Mouse (Mus musculus) hindlimb bud, embryonic 11.5 days (tissue): ENCODE data around the gene Mttp.

Experiments
- DNase-seq: peaks from one replicate; pipeline ENCODE4 v3.0.0-alpha.2; 2012; ENCODE audit warnings: low read depth, low spot score; ENCODE audit errors: extremely low spot score

Mttp gene

DNA sequence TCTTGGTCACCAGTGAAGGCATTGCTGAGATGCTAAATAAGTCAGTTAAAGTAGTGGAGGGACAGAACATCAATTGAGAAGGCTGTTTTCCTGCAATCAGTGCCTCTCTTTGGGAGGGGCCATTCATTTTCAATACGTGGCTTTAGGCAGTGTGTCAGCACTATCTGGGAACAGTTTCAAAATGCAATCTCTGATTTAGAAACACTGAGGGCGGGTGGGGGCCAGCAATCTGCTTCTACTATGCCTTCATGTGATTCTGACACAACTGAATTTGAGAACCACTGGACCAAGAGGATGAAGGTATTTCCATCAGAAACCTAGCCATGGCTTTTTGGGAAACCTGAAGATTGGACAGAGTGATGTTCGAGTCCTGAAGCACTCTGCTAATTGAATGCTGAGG, 49.5 kb downstream of the Mttp start:
- DNase-seq = no peak

- DNase-seq = no peak
These were observed 60.9 kb downstream of the Mttp start for GRCm38 (mm10) chr3:138083896-138084295.

GRCm38 (mm10) chr3:138083073-138083637, 61.6 kb downstream of the Mttp start:
- no peak for DNase-seq

DNA sequence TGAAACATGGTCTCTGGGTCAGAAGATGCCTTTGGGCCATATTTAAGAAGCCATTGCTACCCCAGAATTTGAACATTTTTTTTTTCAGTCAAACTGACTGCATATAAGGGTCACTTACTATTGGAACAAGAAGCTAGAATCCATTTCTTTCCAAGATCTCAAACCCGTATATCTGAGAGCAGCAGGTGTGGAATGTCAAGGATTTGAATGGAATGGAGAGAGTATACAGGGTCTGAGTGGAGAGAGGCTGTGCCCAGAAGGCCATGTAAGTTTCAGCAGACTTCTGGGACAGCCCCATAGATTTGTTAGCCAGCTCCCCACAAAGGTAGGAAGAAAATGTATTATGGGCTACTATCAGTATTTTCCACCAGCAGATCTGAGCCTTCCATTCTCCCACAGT, 66.1 kb downstream of the Mttp start:
- no peak for DNase-seq

DNA sequence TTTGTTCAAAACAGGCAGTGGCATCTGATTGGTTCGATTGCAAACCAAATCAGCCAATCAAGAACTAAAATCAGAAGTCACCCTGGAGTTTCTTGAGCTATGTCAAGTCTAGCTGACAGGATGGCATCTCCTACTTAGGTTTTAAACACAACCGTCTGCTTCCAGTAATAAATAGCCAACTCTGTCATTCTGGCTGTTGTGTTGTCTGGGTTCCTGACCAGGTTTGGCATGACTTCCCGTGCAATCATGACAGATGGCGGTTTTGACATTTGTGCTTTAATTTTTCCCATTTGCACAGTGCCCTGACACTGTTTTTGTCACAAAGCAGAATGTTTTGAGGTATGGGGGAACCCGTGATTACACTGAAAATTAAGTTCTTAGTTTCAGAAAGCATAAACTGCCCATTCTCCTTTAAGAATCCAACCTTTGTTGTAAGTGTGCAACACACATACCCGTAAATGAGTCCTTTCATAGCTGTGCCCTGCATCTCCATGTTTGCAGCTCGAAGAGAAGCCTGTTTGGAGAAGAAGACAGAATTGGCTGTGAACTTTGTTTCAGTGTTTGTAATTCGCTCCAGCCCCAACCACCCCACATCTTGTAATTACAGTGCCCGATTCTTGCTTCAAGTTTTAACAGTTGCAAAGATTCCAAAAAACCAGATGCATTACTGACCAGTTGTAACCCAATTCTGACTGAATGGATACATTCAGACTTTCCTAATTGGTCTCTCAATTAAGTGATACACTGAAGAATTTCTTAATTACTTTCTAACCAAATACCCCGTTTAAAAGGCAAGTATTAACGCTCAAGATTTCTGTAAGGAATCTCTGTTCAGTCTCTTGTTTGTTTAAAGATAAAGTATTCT, 67.1 kb downstream of the Mttp start:
- no peak for DNase-seq

DNA sequence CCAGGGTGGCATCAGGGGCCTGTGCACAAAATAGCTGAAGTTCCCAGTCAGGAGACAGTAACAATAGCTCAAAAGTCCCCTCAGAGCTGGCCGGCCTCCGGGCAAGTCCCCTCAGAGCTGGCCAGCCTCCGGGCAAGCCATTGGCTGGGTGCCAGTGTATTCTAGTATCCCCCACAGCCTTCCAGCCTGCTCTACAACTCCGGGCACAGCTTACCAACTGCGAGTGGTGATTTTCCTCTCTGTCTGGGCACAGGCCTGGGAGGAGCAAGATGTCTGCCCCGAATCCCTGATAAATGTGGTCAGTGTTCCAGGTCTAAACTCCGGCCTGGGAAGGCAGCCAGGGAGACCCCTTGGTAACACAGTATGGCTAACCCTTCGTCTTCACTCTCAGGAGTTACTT, 69.6 kb downstream of the Mttp start:
- no peak for DNase-seq

GRCm38 (mm10) chr3:138074214-138074613, 70.6 kb downstream of the Mttp start:
- no peak for DNase-seq

- no peak for DNase-seq
These were observed 73.2 kb downstream of the Mttp start for GRCm38 (mm10) chr3:138071476-138072073.

DNA sequence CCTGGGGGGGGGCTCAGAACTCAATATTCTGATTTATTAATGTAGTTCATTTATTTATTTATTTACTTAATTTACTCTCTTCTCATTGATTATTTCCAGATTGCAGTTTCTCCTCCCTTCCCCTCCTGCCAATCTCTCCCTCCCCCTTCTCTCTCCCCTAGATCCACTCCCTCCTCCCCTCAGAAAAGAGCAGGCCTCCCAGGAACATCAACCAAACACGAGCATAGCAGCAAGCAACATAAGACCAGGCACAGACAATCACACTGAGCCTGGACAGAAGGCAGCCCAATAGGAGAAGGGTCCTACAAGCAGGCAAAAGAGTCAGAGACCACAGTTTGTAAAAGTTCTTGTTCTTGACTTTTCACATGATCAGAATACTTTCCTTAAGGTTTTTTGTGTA, 73.8 kb downstream of the Mttp start:
- DNase-seq = no peak

- no peak for DNase-seq
These were observed 74.8 kb downstream of the Mttp start for GRCm38 (mm10) chr3:138069756-138070511.

- no peak for DNase-seq
These were observed 76.7 kb downstream of the Mttp start for GRCm38 (mm10) chr3:138068103-138068502.

DNA sequence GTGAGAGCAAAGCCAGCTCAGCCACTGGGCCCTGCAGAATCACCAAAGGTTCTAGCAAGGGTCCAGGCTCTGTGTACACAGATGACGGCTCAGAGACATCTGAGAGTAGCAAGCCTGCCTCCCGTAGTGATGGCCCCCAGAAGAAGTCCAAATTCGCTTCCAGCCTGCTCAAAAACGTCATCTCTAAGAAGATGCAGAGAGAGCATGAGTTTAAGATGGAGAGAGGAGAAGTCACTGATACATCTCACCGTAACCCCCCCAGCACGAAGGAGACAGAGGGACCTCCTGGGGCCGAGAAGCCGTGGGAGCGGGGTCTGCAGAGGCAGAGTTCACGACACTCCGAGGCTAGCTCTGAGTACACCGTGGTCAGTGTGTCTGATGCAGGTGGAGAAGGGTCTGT, 77.5 kb downstream of the Mttp start, which contains the start of gene Gm5105:
TSS of gene Gm5105 (minus strand) at position 101 of the 400 bp plus-strand sequence.
- DNase-seq = no peak

DNA sequence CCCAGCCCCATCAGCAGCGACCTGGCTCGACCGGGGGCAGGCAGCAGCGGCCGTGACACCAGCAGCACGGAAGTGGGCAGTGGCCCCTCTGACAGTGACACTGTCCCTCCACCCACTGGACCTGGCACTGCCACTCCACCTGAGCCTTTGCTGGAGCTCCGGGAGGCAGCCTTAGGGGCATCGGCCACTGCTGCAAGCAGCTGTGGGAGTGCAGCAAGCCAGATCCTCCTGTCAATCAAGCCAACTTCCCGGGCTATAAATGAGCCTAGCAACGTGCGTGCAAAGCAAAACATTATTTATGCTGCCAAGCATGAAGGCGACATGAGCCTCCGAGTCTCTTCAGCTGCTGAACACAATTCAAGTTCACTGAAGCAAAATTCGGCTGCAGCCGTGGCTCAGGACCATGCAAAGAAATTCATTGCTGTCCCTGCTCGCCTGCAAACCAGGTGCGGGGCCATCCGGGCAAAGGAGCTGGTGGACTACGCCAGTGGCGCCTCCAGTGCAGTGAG, 78.4 kb downstream of the Mttp start:
- no peak for DNase-seq

GRCm38 (mm10) chr3:138065930-138066329, 78.8 kb downstream of the Mttp start:
- DNase-seq = no peak

GRCm38 (mm10) chr3:138064732-138065645, 79.8 kb downstream of the Mttp start, which contains the start of gene 1110002E22Rik:
TSS of gene 1110002E22Rik (plus strand) at chr3:138065052.
- no peak for DNase-seq

- DNase-seq = no peak
These were observed 80.9 kb downstream of the Mttp start for GRCm38 (mm10) chr3:138063731-138064329.

GRCm38 (mm10) chr3:138062673-138063072, 82.1 kb downstream of the Mttp start:
- DNase-seq = no peak

GRCm38 (mm10) chr3:138061205-138061911, 83.4 kb downstream of the Mttp start:
- DNase-seq = no peak

DNA sequence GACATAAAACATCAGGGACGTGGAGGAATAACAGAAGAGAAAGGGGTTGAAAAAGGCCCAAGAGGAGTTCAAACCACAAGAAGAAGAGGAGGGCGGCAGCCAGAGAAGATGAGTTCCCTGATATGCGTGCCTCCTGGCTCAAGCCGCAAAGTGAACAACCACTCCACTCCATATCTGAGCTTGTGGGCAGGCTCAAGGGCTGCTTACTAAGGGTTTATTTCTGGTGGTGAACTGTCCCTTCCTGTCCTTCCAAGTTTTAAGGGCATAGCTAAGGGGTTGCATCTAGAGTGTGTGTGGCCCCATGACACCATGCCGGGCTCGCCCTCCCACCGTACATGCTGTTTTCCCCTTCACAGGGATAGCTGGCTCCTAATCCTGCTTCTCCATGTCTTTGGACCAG, 84.3 kb downstream of the Mttp start:
- DNase-seq = no peak
